ENCODE assay signal across 8 mouse cellular contexts in genomic region chr4:63118639-63119437, GRCm38 (mm10). TPM values are rescaled to one million over a fixed set of nuclear protein-coding genes. Genes with fewer than 3 reads are reported as not detected.
DNase-seq lines count a peak whose midpoint lies in the region; ATAC-seq lines count a peak whose summit lies in the region.

No protein-coding gene starts in this region.

- no peak overlapping the region for H3K9ac ChIP-seq in heart, embryonic 12.5 days
- H3K9ac ChIP-seq in kidney, embryonic 16.5 days (replicated peaks; ENCODE audit: low read length): no peak overlapping the region
- H3K9ac ChIP-seq in limb, embryonic 15.5 days: no peak overlapping the region
- H3K9ac ChIP-seq in stomach, embryonic 14.5 days (replicated peaks; ENCODE audit: low read depth, low read length): no peak overlapping the region

- no peaks in the 10 kb centered on the region for H3K27me3 ChIP-seq in heart, embryonic 12.5 days (replicated peaks)
- no peaks in the 10 kb centered on the region for H3K27me3 ChIP-seq in kidney, embryonic 16.5 days (ENCODE audit: insufficient read depth, low read length)
- H3K27me3 ChIP-seq in limb, embryonic 15.5 days: no peaks in the 10 kb centered on the region
- no peaks in the 10 kb centered on the region for H3K27me3 ChIP-seq in stomach, embryonic 14.5 days (ENCODE audit: control insufficient read depth, insufficient read depth, low read length)

- no peak overlapping the region for H3K4me2 ChIP-seq in heart, embryonic 12.5 days
- H3K4me2 ChIP-seq in kidney, embryonic 16.5 days (replicated peaks; ENCODE audit: low read depth, low read length): no peak overlapping the region
- no peak overlapping the region for H3K4me2 ChIP-seq in limb, embryonic 15.5 days
- no peak overlapping the region for H3K4me2 ChIP-seq in stomach, embryonic 14.5 days (replicated peaks; ENCODE audit: low read depth, low read length)

- ATAC-seq in heart, embryonic 12.5 days (ENCODE audit: insufficient number of reproducible peaks, low FRiP score): peak; percentile 72
- peak; percentile 87 for ATAC-seq in kidney, embryonic 16.5 days (ENCODE audit: low FRiP score, low TSS enrichment)
- ATAC-seq in limb, embryonic 15.5 days (ENCODE audit: insufficient number of reproducible peaks, low FRiP score, low TSS enrichment, low read depth): 0 out of 2 replicates have a peak, but pooled peaks have one; percentile 56
- ATAC-seq in stomach, embryonic 14.5 days (ENCODE audit: insufficient number of reproducible peaks, insufficient read depth, low FRiP score, low read depth): peak; percentile 81; the same call in 1 of the 2 replicates

- no peak overlapping the region for H3K27ac ChIP-seq in heart, embryonic 12.5 days (ENCODE audit: poor library complexity, severe bottlenecking)
- peak overlapping the region; percentile 36; the same call in 1 of the 2 replicates for H3K27ac ChIP-seq in kidney, embryonic 16.5 days (ENCODE audit: low read length)
- H3K27ac ChIP-seq in limb, embryonic 15.5 days: no peak overlapping the region
- no peak overlapping the region for H3K27ac ChIP-seq in stomach, embryonic 14.5 days (ENCODE audit: low read length)

- no peaks in the 10 kb centered on the region; the same call in 1 of the 2 replicates for H3K9me3 ChIP-seq in heart, embryonic 12.5 days (replicated peaks)
- peaks cover 8% of the 10 kb centered on the region; the same call in 1 of the 2 replicates for H3K9me3 ChIP-seq in kidney, embryonic 16.5 days (ENCODE audit: low read length)
- no peaks in the 10 kb centered on the region for H3K9me3 ChIP-seq in limb, embryonic 15.5 days
- H3K9me3 ChIP-seq in stomach, embryonic 14.5 days (ENCODE audit: control insufficient read depth, low read depth, low read length): 0 out of 2 replicates have a peak, but pooled peaks cover 2% of the 10 kb centered on the region

- no peak overlapping the region for H3K4me3 ChIP-seq in heart, embryonic 12.5 days
- H3K4me3 ChIP-seq in kidney, embryonic 16.5 days (ENCODE audit: low read length): no peak overlapping the region
- H3K4me3 ChIP-seq in limb, embryonic 15.5 days: no peak overlapping the region
- H3K4me3 ChIP-seq in stomach, embryonic 14.5 days (ENCODE audit: low read depth, low read length): no peak overlapping the region

- 0 out of 2 replicates have a peak, but pooled peaks cover 7% of the 10 kb centered on the region for H3K4me1 ChIP-seq in heart, embryonic 12.5 days (replicated peaks)
- 0 out of 2 replicates have a peak, but pooled peaks cover 6% of the 10 kb centered on the region for H3K4me1 ChIP-seq in kidney, embryonic 16.5 days (ENCODE audit: insufficient read depth, low read length)
- H3K4me1 ChIP-seq in limb, embryonic 15.5 days: peaks cover 3% of the 10 kb centered on the region; the same call in 1 of the 2 replicates
- no peaks in the 10 kb centered on the region for H3K4me1 ChIP-seq in stomach, embryonic 14.5 days (ENCODE audit: control insufficient read depth, insufficient read depth, low read length)

- H3K36me3 ChIP-seq in heart, embryonic 12.5 days: peaks cover 24% of the 10 kb centered on the region
- H3K36me3 ChIP-seq in kidney, embryonic 16.5 days (ENCODE audit: insufficient read depth, low read length): peaks cover 45% of the 10 kb centered on the region
- peaks cover 64% of the 10 kb centered on the region for H3K36me3 ChIP-seq in limb, embryonic 15.5 days
- H3K36me3 ChIP-seq in stomach, embryonic 14.5 days (ENCODE audit: control insufficient read depth, insufficient read depth, low read length): peaks cover 24% of the 10 kb centered on the region

- DNase-seq in CD4-positive, CD25-positive, alpha-beta regulatory T cell, adult 2 months (ENCODE audit: low read depth, low spot score): peak; percentile 89
- peak; percentile 36 for DNase-seq in brain, embryonic 18.5 days (ENCODE audit: low read depth, low spot score)
- DNase-seq in fibroblast of lung, adult 2 months (ENCODE audit: low read depth): peak; percentile 48
- peak; percentile 87 for DNase-seq in naive thymus-derived CD4-positive, alpha-beta T cell, adult 2 months (ENCODE audit: low read depth)

- WGBS in heart, embryonic 12.5 days: 82% methylated on average over 5 of the region's 5 CpGs
- WGBS in kidney, embryonic 16.5 days: 88% methylated on average over 5 of the region's 5 CpGs
- 85% methylated on average over 5 of the region's 5 CpGs for WGBS in limb, embryonic 15.5 days
- 85% methylated on average over 5 of the region's 5 CpGs for WGBS in stomach, embryonic 14.5 days

RNA-seq across cellular contexts. Expression of gene Ambp, which starts 35.8 kb away (rescaled TPM):
- polyA plus RNA-seq in heart, embryonic 12.5 days (2016; fragmentation: Nextera tagmentation; extraction: Ambion mirVana): 1.2 and 8.6 TPM in 2 replicates
- 5.9 and 8.3 TPM in 2 replicates for polyA plus RNA-seq in kidney, embryonic 16.5 days (2015; fragmentation: Nextera tagmentation; extraction: Ambion mirVana)
- 0.50 and 2.8 TPM in 2 replicates for polyA plus RNA-seq in limb, embryonic 15.5 days (2015; fragmentation: Nextera tagmentation; extraction: Ambion mirVana)
- polyA plus RNA-seq in stomach, embryonic 14.5 days (2014; fragmentation: Nextera tagmentation; extraction: Ambion mirVana): 33.0 and 54.6 TPM in 2 replicates

RNA-seq across cellular contexts. Expression of gene Kif12, which starts 53.1 kb away (rescaled TPM):
- polyA plus RNA-seq in heart, embryonic 12.5 days (2016; fragmentation: Nextera tagmentation; extraction: Ambion mirVana): 0.14 and 0.46 TPM in 2 replicates
- polyA plus RNA-seq in kidney, embryonic 16.5 days (2015; fragmentation: Nextera tagmentation; extraction: Ambion mirVana): 147 and 153 TPM in 2 replicates
- polyA plus RNA-seq in limb, embryonic 15.5 days (2015; fragmentation: Nextera tagmentation; extraction: Ambion mirVana): 0.22 and 0.42 TPM in 2 replicates
- 19.8 and 22.8 TPM in 2 replicates for polyA plus RNA-seq in stomach, embryonic 14.5 days (2014; fragmentation: Nextera tagmentation; extraction: Ambion mirVana)

Comparison
In these comparisons a context has a peak if more than half of its experiments do, and no peak if none do; other contexts are left out.
1. DNase-seq: peak in every context shown above with its lines; median percentile 89 in CD4-positive, CD25-positive, alpha-beta regulatory T cell, adult 2 months; 87 in naive thymus-derived CD4-positive, alpha-beta T cell, adult 2 months; 48 in fibroblast of lung, adult 2 months; 36 in brain, embryonic 18.5 days.
2. RNA of gene Kif12, which starts 53.1 kb away (polyA plus RNA-seq): 147 to 153 TPM in kidney, embryonic 16.5 days and 19.8 to 22.8 TPM in stomach, embryonic 14.5 days; 0.14 to 0.46 TPM in heart, embryonic 12.5 days and 0.22 to 0.42 TPM in limb, embryonic 15.5 days; every median in the first group is over 10 times any median in the second.
3. Peak in every context shown above with its lines, with median percentiles within 50 percentile points of each other: ATAC-seq.